Comparison of ENCODE assay signal across 7 mouse cellular contexts in the genomic region with DNA sequence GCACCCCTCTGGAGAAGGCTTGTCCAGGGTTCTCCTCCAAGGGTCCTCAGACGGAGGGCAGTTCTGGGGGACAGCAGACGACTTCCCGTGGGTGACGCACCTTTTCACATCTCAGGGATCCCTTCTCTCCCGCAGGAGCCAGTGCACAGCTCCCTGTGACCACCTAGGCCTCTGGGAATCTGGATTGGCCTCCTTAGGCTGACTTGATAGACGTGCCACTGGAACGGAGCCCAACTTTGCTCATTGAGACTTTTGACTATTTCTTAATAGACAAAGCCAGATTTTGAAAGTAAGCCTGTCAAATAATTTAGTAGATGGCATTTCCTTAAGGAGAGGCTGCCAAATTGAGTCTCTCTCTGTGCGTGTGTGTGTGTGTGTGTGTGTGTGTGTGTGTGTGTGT. TPM values are rescaled to one million over a fixed set of nuclear protein-coding genes. Genes with fewer than 3 reads are reported as not detected.
DNase-seq lines count a peak whose midpoint lies in the region; ATAC-seq and TF ChIP-seq lines count a peak whose summit lies in the region.

No protein-coding gene starts in this region.

- peak overlapping the region; percentile 74 to 78 for H3K4me3 ChIP-seq in ES-E14 (ENCODE audit: insufficient read depth in 1 of 2, low read depth in 1 of 2, low read length in 2 of 2, poor library complexity in 1 of 2, severe bottlenecking in 1 of 2)
- H3K4me3 ChIP-seq in intestine, embryonic 15.5 days (replicated peaks) = peak overlapping the region; percentile 75
- H3K4me3 ChIP-seq in lung, postnatal 0 days (ENCODE audit: low read depth, low read length) = peak overlapping the region; percentile 49

- 24% methylated on average over 8 of the region's 8 CpGs for WGBS in intestine, embryonic 15.5 days
- 25% methylated on average over 8 of the region's 8 CpGs for WGBS in lung, postnatal 0 days

- no peaks in the 10 kb centered on the region for H3K9me3 ChIP-seq in ES-E14 (ENCODE audit: control insufficient read depth, insufficient read depth, low read depth, low read length)
- no peaks in the 10 kb centered on the region for H3K9me3 ChIP-seq in intestine, embryonic 15.5 days
- no peaks in the 10 kb centered on the region for H3K9me3 ChIP-seq in lung, postnatal 0 days (ENCODE audit: low read length)

- no peak overlapping the region; the same call in 1 of the 2 replicates for H3K9ac ChIP-seq in ES-E14 (ENCODE audit: insufficient read depth, low read depth, low read length, poor library complexity, severe bottlenecking)
- H3K9ac ChIP-seq in intestine, embryonic 15.5 days = peak overlapping the region; percentile 55; the same call in 1 of the 2 replicates
- H3K9ac ChIP-seq in lung, postnatal 0 days (replicated peaks; ENCODE audit: low read depth) = no peak overlapping the region

- TF ChIP-seq CTCF in brain, embryonic 14.5 days (IDR thresholded peaks at IDR 0.05; ENCODE audit: borderline replicate concordance, extremely low read depth, insufficient read depth, insufficient read length) = no peak
- no peak for TF ChIP-seq CTCF in lung, postnatal 0 days (IDR thresholded peaks at IDR 0.05)

- DNase-seq in ES-E14 (ENCODE audit: low read depth, low spot score) = no peak
- DNase-seq in brain, embryonic 14.5 days (ENCODE audit: low read depth) = peak; percentile 89
- DNase-seq in lung, postnatal 0 days (ENCODE audit: low spot score) = peak; percentile 75
- DNase-seq in urinary bladder, postnatal 25 days (ENCODE audit: low spot score) = no peak
- DNase-seq in natural killer cell, adult 2 months (ENCODE audit: low spot score in 2 of 2) = no peak
- no peak for DNase-seq in right cerebral cortex, postnatal 36 days (ENCODE audit: low spot score in 2 of 2)

- no peak for TF ChIP-seq EP300 in lung, postnatal 0 days (IDR thresholded peaks at IDR 0.05)

- H3K27me3 ChIP-seq in intestine, embryonic 15.5 days (replicated peaks) = no peaks in the 10 kb centered on the region; the same call in 1 of the 2 replicates
- no peaks in the 10 kb centered on the region for H3K27me3 ChIP-seq in lung, postnatal 0 days (replicated peaks; ENCODE audit: insufficient read depth, low read length)

- TF ChIP-seq POLR2A in brain, embryonic 14.5 days (IDR thresholded peaks at IDR 0.05; ENCODE audit: borderline replicate concordance, extremely low read depth, insufficient read depth, insufficient read length, poor library complexity, severe bottlenecking) = no peak

- H3K36me3 ChIP-seq in ES-E14 (ENCODE audit: control insufficient read depth, insufficient read depth, low read length, poor library complexity, severe bottlenecking) = peaks cover 8% of the 10 kb centered on the region; the same call in 1 of the 2 replicates
- H3K36me3 ChIP-seq in intestine, embryonic 15.5 days = 0 out of 2 replicates have a peak, but pooled peaks cover 6% of the 10 kb centered on the region
- H3K36me3 ChIP-seq in lung, postnatal 0 days (ENCODE audit: insufficient read depth, low read length) = no peaks in the 10 kb centered on the region

- no peak; the same call in 1 of the 2 replicates for ATAC-seq in intestine, embryonic 15.5 days
- ATAC-seq in lung, postnatal 0 days = no peak

- peak overlapping the region; percentile 95 for H3K4me2 ChIP-seq in intestine, embryonic 15.5 days (replicated peaks)
- peak overlapping the region; percentile 90 for H3K4me2 ChIP-seq in lung, postnatal 0 days (replicated peaks; ENCODE audit: low read depth, low read length)

- in situ Hi-C loops in ES-E14 (cut with MboI; ENCODE audit: low sequenced_read_pairs in 2 of 2, unreplicated experiment in 2 of 2) = no loop called here

- no peak overlapping the region for H3K27ac ChIP-seq in ES-E14 (ENCODE audit: insufficient read depth, low read depth, low read length, poor library complexity, severe bottlenecking)
- H3K27ac ChIP-seq in intestine, embryonic 15.5 days = 0 out of 2 replicates have a peak overlapping the region, but pooled peaks have one; percentile 82
- H3K27ac ChIP-seq in lung, postnatal 0 days (ENCODE audit: low read length) = peak overlapping the region; percentile 10; the same call in 1 of the 2 replicates

- peaks cover 4 to 6% of the 10 kb centered on the region in 2 experiments; a peak in 3 of 4 replicates for H3K4me1 ChIP-seq in ES-E14 (ENCODE audit: control insufficient read depth in 2 of 2, insufficient read depth in 2 of 2, low read length in 2 of 2, poor library complexity in 1 of 2)
- H3K4me1 ChIP-seq in intestine, embryonic 15.5 days (replicated peaks) = peaks cover 13% of the 10 kb centered on the region; the same call in 1 of the 2 replicates
- H3K4me1 ChIP-seq in lung, postnatal 0 days (ENCODE audit: insufficient read depth, low read depth, low read length) = no peaks in the 10 kb centered on the region

TF ChIP-seq in ES-E14, 5 proteins besides CTCF, POLR2A, EP300 and RAD21:
- TF ChIP-seq MAFK (IDR thresholded peaks at IDR 0.05; ENCODE audit: insufficient read depth, low read depth, low read length) (no peak), HCFC1 (IDR thresholded peaks at IDR 0.05; ENCODE audit: borderline replicate concordance, insufficient read depth, low read length) (no peak), ZNF384 (IDR thresholded peaks at IDR 0.05; ENCODE audit: low read depth, low read length) (no peak), CHD2 (IDR thresholded peaks at IDR 0.05; ENCODE audit: low read depth, low read length) (no peak), ZC3H11A (IDR thresholded peaks at IDR 0.05; ENCODE audit: borderline replicate concordance, low read depth, low read length) (no peak)

RNA-seq across cellular contexts. Expression of a gene that starts 1.6 kb away (rescaled TPM):
- total RNA-seq in ES-E14 (2012; rRNA removed) = 3.8 and 10.9 TPM in 2 replicates
- polyA plus RNA-seq in brain, embryonic 14.5 days (2012; rRNA removed) = 12.2 and 20.9 TPM in 2 replicates
- 9.7 and 10.6 TPM in 2 replicates for polyA plus RNA-seq in intestine, embryonic 15.5 days (2015; fragmentation: Nextera tagmentation; extraction: Ambion mirVana)
- polyA plus RNA-seq in lung, postnatal 0 days (2015; fragmentation: Nextera tagmentation; extraction: Ambion mirVana) = 10.6 and 17.5 TPM in 2 replicates

RNA-seq across cellular contexts. Expression of a gene that starts 29.0 kb away (rescaled TPM):
- total RNA-seq in ES-E14 (2012; rRNA removed) = 6.7 and 16.0 TPM in 2 replicates
- 12.8 and 15.5 TPM in 2 replicates for polyA plus RNA-seq in brain, embryonic 14.5 days (2012; rRNA removed)
- polyA plus RNA-seq in intestine, embryonic 15.5 days (2015; fragmentation: Nextera tagmentation; extraction: Ambion mirVana) = 31.0 and 31.4 TPM in 2 replicates
- 42.0 and 42.3 TPM in 2 replicates for polyA plus RNA-seq in lung, postnatal 0 days (2015; fragmentation: Nextera tagmentation; extraction: Ambion mirVana)

Comparison
In these comparisons a context has a peak if more than half of its experiments do, and no peak if none do; other contexts are left out.
1. DNase-seq: peak in brain, embryonic 14.5 days (single experiment) and lung, postnatal 0 days (single experiment); none in ES-E14 (single experiment), urinary bladder, postnatal 25 days (single experiment), natural killer cell, adult 2 months (0 of 2) and right cerebral cortex, postnatal 36 days (0 of 2).
2. Peak in every context shown above with its lines, with median percentiles within 50 percentile points of each other: H3K4me3 ChIP-seq.